In the genomic region with DNA sequence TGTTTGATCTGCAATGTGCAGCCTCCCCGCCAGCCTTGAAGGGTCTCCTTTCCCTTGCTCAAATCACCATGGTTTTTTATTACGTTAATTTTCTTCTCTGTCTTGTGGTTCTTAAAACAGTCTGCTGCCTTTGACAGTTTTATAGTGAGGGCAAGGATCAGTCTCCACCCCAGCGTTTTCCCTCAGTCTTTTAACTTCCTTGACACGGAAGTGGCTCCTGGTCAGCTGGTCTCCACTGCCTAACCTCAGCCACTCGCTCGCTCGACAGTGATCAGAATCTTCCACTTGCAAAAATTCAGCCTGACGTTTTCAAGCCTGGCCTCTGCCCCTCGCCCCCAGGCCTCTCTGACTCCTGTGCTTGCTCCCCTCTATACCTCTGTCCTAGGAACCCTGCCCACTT, we compare ENCODE assay signal across 21 mouse cellular contexts. TPM values are rescaled to one million over a fixed set of nuclear protein-coding genes. Genes with fewer than 3 reads are reported as not detected.
DNase-seq lines count a peak whose midpoint lies in the region; ATAC-seq lines count a peak whose summit lies in the region.
"Had no signal": no experiment of that assay in that cellular context is flagged by ENCODE, and none has a peak within 500 bp of the region (broad histone marks: within the 10 kb centered on the region; RNA-seq: fewer than 3 reads in every experiment).

No protein-coding gene starts in this region.

- peaks cover 30% of the 10 kb centered on the region for H3K4me1 ChIP-seq in kidney, embryonic 15.5 days
- no peaks in the 10 kb centered on the region for H3K4me1 ChIP-seq in limb, embryonic 11.5 days (ENCODE audit: control insufficient read depth, insufficient read depth, low read length)
- H3K4me1 ChIP-seq: liver, embryonic 13.5 days had no signal

- no peak overlapping the region for H3K4me3 ChIP-seq in kidney, embryonic 15.5 days (replicated peaks)
- no peak overlapping the region for H3K4me3 ChIP-seq in limb, embryonic 11.5 days (ENCODE audit: low read depth, low read length)
- H3K4me3 ChIP-seq: erythroblast, embryonic 14.5 days; heart, embryonic 15.5 days; hindbrain, embryonic 10.5 days; liver, embryonic 13.5 days; megakaryocyte, embryonic 14.5 days had no signal

- peak overlapping the region; percentile 43 for H3K4me2 ChIP-seq in kidney, embryonic 15.5 days
- H3K4me2 ChIP-seq in limb, embryonic 11.5 days (ENCODE audit: low read depth, severe bottlenecking), result no peak overlapping the region
- H3K4me2 ChIP-seq: heart, embryonic 15.5 days; liver, embryonic 13.5 days had no signal

- WGBS in kidney, embryonic 15.5 days, result 7% methylated on average over 9 of the region's 9 CpGs
- 8% methylated on average over 9 of the region's 9 CpGs for WGBS in limb, embryonic 11.5 days

- DNase-seq in embryo, embryonic 9.5 days (ENCODE audit: extremely low spot score), result peak; percentile 20
- DNase-seq in limb, embryonic 11.5 days (ENCODE audit: low spot score), result peak; percentile 42
- no peak for DNase-seq in ovary, postnatal 10 days (ENCODE audit: low spot score)
- DNase-seq in thymus, postnatal 14 days, result no peak
- no peak for DNase-seq in spleen, adult 18-20 months
- no peak for DNase-seq in layer of hippocampus, adult 11-12 months (ENCODE audit: low spot score)
- DNase-seq: heart, adult 18-20 months; layer of hippocampus, adult 9-11 months; liver, embryonic 13.5 days had no signal

- no peaks in the 10 kb centered on the region for H3K36me3 ChIP-seq in kidney, embryonic 15.5 days
- no peaks in the 10 kb centered on the region for H3K36me3 ChIP-seq in limb, embryonic 11.5 days (ENCODE audit: control insufficient read depth, insufficient read depth, low read length)
- H3K36me3 ChIP-seq: heart, embryonic 15.5 days; hindbrain, embryonic 10.5 days; liver, embryonic 13.5 days had no signal

- H3K27ac ChIP-seq in kidney, embryonic 15.5 days, result peak overlapping the region; percentile 69
- no peak overlapping the region for H3K27ac ChIP-seq in limb, embryonic 11.5 days (replicated peaks; ENCODE audit: low read depth, low read length)
- H3K27ac ChIP-seq: heart, embryonic 15.5 days; hindbrain, embryonic 10.5 days; liver, embryonic 13.5 days had no signal

- H3K27me3 ChIP-seq in kidney, embryonic 15.5 days, result no peaks in the 10 kb centered on the region
- no peaks in the 10 kb centered on the region for H3K27me3 ChIP-seq in limb, embryonic 11.5 days (ENCODE audit: control insufficient read depth, insufficient read depth, low read length)
- H3K27me3 ChIP-seq: heart, embryonic 15.5 days; liver, embryonic 13.5 days had no signal

- ATAC-seq in common myeloid progenitor, adult 5-6 weeks (replicated peaks; ENCODE audit: low read depth, poor library complexity, severe bottlenecking), result peak; percentile 14; the same call in 1 of the 2 replicates
- peak; percentile 87 for ATAC-seq in kidney, embryonic 15.5 days (replicated peaks; ENCODE audit: low FRiP score)
- ATAC-seq in limb, embryonic 11.5 days (ENCODE audit: insufficient number of reproducible peaks, low FRiP score, low TSS enrichment, low read depth), result no peak
- ATAC-seq: forebrain, embryonic 16.5 days; lung, postnatal 0 days had no signal

- no peak overlapping the region for H3K9ac ChIP-seq in kidney, embryonic 15.5 days
- H3K9ac ChIP-seq in limb, embryonic 11.5 days (ENCODE audit: low read length), result no peak overlapping the region
- H3K9ac ChIP-seq: heart, embryonic 15.5 days; liver, embryonic 13.5 days had no signal

- no peaks in the 10 kb centered on the region for H3K9me3 ChIP-seq in kidney, embryonic 15.5 days (replicated peaks)
- H3K9me3 ChIP-seq in limb, embryonic 11.5 days (ENCODE audit: control insufficient read depth, low read length), result no peaks in the 10 kb centered on the region
- H3K9me3 ChIP-seq: heart, embryonic 15.5 days; hindbrain, embryonic 10.5 days; liver, embryonic 13.5 days; megakaryocyte, embryonic 14.5 days had no signal

RNA-seq across cellular contexts. Expression of a gene that starts 10.4 kb away (rescaled TPM):
- not detected in 2 replicates for total RNA-seq in common myeloid progenitor, adult 5-6 weeks (2017)
- polyA plus RNA-seq in kidney, embryonic 15.5 days (2015; fragmentation: Nextera tagmentation; extraction: Ambion mirVana), result 0.13 and 0.27 TPM in 2 replicates
- 0.07 and 0.09 TPM in 2 replicates for polyA plus RNA-seq in limb, embryonic 11.5 days (2014; fragmentation: Nextera tagmentation; extraction: Ambion mirVana)
- total RNA-seq: gastrocnemius, adult 18-20 months; heart, adult 18-20 months; left cerebral cortex, postnatal 36 days; neutrophil, adult 5-6 weeks had no signal
- polyA plus RNA-seq: C2C12; erythroblast, embryonic 14.5 days; forebrain, embryonic 16.5 days; heart, embryonic 15.5 days; lung, postnatal 0 days had no signal

RNA-seq across cellular contexts. Expression of a gene that starts 17.1 kb away (rescaled TPM):
- not detected in 2 replicates for total RNA-seq in common myeloid progenitor, adult 5-6 weeks (2017)
- polyA plus RNA-seq in kidney, embryonic 15.5 days (2015; fragmentation: Nextera tagmentation; extraction: Ambion mirVana), result 4.0 TPM in 2 replicates
- 0.96 and 1.1 TPM in 2 replicates for polyA plus RNA-seq in limb, embryonic 11.5 days (2014; fragmentation: Nextera tagmentation; extraction: Ambion mirVana)
- total RNA-seq: gastrocnemius, adult 18-20 months; heart, adult 18-20 months; neutrophil, adult 5-6 weeks had no signal
- polyA plus RNA-seq: C2C12; erythroblast, embryonic 14.5 days; heart, embryonic 15.5 days had no signal

RNA-seq across cellular contexts. Expression of a gene that starts 39.4 kb away (rescaled TPM):
- 3.8 TPM in 2 replicates for total RNA-seq in common myeloid progenitor, adult 5-6 weeks (2017)
- polyA plus RNA-seq in kidney, embryonic 15.5 days (2015; fragmentation: Nextera tagmentation; extraction: Ambion mirVana), result 51.0 and 52.8 TPM in 2 replicates
- polyA plus RNA-seq in limb, embryonic 11.5 days (2014; fragmentation: Nextera tagmentation; extraction: Ambion mirVana), result 40.0 and 42.0 TPM in 2 replicates
- polyA plus RNA-seq: erythroblast, embryonic 14.5 days had no signal

Comparison
In these comparisons a context has a peak if more than half of its experiments do, and no peak if none do; other contexts are left out.
1. DNase-seq: peak in embryo, embryonic 9.5 days (single experiment) and limb, embryonic 11.5 days (single experiment); none in ovary, postnatal 10 days (single experiment), thymus, postnatal 14 days (single experiment), spleen, adult 18-20 months (0 of 2) and layer of hippocampus, adult 11-12 months (single experiment).